Mouse (Mus musculus) bone marrow, adult 2 months (tissue): ENCODE data around the gene Atp9a.

Experiments used
- CTCF ChIP-seq: fragments of 200-500 bp; IDR thresholded peaks from 2 replicates; pipeline ENCODE4 v1.5.1; 2011; ENCODE audit warnings: low read length, control low read depth; ENCODE audit not compliant: control insufficient read depth, insufficient read depth
- POLR2A ChIP-seq: fragments of 200-500 bp; IDR thresholded peaks from 2 replicates; pipeline ENCODE4 v1.6.1; 2011; ENCODE audit warnings: low read depth, mild to moderate bottlenecking, control low read depth, low read length, borderline replicate concordance; ENCODE audit not compliant: control insufficient read depth

DNA sequence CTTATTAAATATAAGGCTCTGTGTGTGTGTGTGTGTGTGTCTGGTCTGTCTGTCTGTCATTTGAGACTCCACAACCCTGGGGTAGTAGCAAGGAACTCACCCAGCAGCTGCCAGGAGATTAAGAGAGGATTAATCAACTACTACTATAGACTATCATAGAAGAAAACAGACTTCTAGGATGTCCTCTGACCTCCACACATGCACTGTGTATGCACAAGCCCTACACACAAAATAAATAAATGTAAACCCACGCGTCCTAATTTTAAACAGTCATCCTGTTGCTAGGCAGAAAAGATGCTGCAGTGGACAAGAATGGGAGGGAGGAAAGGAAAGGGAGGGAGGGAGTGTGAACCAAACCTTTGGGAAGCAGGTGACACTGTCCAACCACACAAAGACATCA, 23.9 kb downstream of the Atp9a start:
- no peak for TF ChIP-seq POLR2A
- TF ChIP-seq CTCF = no peak
